Mouse (Mus musculus) erythroblast, embryonic 14.5 days (primary cell): ENCODE measurements at regions not wholly inside any gene's neighbourhood (a gene's known extent, or its start where the extent isn't known, plus 50 kb on each side); places are given as distances from the start of the nearest gene placed in this dataset.

Source experiments
- GATA1 ChIP-seq: IDR thresholded peaks from 2 replicates; pipeline ENCODE4 v1.6.1; 2012; ENCODE audit warnings: low read length, inconsistent platforms, mixed read lengths
- TAL1 ChIP-seq: IDR thresholded peaks from 3 replicates; pipeline ENCODE4 v1.6.1; 2012; ENCODE audit warnings: low read length, inconsistent platforms, mixed read lengths

GRCm38 (mm10) chr7:71491128-71491527 lies 139.8 kb upstream of the Gm10295 start:
- TF ChIP-seq GATA1 = no peak
- TF ChIP-seq TAL1 = no peak
